Mouse (Mus musculus) frontal cortex, postnatal 14 days (tissue): ENCODE measurements at regions not wholly inside any gene's neighbourhood (a gene's known extent, or its start where the extent isn't known, plus 50 kb on each side); places are given as distances from the start of the nearest gene placed in this dataset.
A peak's percentile ranks its signal among the peaks of the same experiment; 100 is the strongest.

Source experiments
- DNase-seq, 2 experiments: peaks; one replicate each; pipeline ENCODE4 v3.0.0; 2022; ENCODE audit warnings: low spot score in 2 of 2

DNA sequence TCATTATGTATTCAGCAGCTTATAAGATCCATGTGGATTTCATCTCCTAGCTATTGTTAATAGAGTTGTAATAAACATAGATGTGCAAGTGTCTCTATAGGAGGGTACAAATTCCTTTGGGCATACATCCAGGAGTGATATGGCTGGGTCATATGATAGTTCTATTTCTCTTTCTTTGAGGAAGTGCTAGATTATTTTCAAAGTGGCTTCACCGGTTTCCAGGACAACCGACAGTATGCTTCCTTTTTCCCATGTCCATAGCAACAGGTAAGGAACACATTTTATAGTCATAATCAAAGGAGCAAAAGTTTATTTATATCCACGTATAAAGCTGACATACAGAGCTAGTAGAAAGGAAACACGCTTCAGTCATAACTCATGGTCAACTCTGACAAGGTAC lies 710.2 kb upstream of the Tenm4 start:
- DNase-seq = no peak

DNA sequence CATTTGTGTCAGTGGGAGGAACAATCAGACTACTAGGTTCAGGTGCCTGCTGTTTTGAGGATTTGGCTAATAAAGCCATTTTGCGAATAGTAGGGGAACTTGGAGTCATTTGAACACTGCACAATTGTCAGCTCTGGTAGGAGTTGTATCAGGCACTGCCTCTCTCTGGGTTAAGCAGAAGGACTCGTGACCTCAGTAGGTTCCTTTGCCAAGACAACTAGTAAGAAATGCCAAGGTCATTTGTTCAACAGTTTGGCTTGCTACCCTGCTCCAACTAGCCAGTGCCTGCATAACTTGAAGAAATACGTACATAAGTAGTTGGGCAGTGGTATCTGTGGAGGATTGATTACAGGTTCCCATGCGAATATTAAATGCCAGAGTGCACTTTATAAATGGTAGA lies 705.5 kb upstream of the Tenm4 start:
- DNase-seq = no peak

DNA sequence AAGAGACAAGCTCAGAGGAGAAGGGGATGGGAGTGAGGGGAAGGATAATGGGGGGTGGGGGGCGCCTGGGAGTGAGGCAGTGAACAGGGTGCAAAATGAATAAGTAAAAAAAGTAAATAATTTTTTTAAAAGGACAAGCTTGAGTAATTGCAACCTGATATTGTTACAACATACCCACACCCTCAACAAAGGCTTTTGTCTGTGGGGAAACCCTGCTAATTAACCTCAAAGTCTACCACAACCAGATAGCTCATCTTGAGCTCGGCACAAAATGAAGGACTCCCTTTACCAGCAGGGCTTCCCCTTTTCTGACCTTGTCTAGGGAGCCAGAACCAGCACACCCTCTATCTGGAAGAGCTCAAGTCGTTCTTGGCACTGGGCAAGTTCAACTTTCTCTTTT lies 704.0 kb upstream of the Tenm4 start:
- DNase-seq = no peak

DNA sequence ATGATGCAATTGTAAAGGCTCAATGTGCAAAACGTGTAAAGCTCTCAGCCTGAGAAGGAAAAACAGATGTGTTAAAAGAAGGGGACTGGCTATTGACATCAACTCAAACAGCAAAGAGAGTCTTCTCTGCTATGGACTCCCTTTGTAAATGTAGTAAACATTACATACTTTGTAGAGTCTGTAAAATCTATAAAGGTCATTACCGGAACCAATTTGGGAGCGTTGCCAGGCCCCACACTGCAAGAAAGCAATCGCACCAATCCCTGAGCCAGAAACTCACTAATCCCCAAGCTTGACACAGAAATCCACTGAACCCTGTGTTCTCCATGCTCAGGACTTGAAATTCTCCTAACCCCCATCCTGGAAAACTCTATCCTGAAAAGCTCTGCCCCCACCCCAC lies 697.2 kb upstream of the Tenm4 start:
- no peak for DNase-seq

DNA sequence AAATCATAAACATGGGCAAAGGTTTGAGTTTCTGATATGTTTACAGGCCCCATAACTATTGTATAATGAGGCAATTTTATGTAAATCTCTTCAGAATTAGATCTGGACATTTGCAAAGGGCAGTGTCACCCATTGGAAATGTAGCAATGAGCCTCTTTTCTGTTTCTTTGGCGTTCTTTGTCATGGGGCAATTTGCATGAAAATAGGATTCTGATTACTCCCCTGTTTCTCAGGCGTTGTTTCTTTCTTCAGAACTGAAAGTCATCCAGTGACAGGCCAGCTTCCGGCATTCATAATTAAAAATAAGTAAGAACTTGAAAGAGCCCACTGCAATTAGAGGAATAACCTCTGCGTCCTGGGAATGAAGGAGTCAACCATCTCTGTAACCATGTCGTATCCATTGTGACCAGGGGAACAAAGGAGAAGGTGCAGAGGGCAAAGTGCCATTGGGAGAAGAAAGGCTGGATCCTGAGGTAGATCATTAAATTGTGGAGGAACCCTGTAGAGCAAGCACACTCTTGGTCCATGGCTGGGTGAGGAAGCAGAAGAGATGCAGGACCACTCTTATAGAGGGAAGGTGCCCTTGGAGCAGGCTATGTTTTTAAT lies 690.8 kb upstream of the Tenm4 start:
- DNase-seq = no peak

DNA sequence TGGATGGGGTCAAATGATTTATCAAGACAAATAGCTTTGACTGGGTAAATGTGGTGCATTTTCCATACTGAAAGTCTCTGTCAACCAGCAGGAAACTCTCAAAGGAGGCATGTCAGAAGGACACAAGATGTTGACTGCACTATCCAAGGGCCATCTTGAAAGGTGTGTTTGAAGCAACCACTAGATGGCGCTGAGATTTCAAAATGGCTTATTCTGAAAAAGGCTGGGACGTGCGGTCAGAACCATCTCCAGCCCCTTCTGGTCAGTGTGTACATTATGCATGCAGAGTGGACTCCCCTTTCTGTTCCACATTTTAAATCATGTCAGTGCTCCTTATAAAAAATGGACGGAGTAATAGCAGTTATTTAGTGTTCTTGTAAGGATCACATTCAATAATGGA lies 681.4 kb upstream of the Tenm4 start:
- peak in 1 of 2 experiments; percentile 8 for DNase-seq

DNA sequence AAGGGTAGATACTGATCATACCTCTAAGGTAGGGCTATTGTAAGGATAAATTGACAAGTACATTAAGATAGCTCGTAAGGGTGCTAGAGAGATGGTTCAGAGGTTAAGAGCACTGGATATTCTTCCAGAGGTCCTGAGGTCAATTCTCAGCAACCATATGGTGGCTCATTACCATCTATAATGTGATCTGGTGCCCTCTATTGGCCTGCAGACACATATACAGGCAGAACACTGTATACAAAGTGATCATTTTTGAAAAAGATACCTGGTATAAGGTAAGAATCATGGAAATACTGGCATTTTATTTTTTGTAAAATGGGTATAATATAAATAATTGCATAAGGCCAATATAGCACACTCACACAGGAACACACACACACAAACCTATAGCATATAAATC lies 676.3 kb upstream of the Tenm4 start:
- DNase-seq = no peak

DNA sequence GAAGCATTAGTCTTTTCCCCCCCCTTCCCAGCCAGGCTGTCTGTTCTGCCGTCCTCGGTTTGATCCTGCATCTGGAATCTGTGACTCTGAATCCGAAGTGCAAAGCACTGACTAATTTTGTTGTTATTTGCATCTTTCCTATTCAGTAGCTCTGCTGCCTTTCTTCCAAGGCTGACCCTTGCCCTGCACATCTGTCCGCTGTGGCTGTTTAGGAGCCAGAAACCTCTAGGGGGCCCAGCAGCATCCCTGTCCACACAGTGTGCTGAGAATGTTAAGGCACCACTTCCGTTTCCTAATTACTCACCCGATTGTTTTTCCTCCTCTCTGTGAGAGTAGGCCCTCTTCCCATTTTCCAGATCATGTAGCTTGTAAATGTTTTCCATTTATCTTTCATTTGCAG lies 668.1 kb upstream of the Tenm4 start:
- DNase-seq = no peak

DNA sequence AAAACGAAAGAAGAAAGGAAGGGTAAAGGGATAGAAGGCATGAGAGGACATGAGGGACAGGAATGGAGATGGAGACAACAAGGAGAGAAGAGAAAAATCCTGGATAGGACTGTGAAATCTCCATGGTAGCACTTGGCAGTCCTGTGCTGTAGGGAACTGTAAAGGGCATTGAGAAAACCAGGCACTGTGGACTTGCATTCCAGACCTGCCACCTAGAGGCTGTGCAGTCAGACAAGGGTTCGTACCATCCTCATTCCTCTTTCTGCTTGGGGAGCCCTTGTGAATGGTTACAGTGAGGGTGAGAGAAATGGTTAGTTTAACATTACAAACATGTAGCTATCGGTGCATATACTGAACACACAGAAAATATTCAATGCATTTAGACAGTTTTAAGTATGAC lies 623.8 kb upstream of the Tenm4 start:
- no peak for DNase-seq

DNA sequence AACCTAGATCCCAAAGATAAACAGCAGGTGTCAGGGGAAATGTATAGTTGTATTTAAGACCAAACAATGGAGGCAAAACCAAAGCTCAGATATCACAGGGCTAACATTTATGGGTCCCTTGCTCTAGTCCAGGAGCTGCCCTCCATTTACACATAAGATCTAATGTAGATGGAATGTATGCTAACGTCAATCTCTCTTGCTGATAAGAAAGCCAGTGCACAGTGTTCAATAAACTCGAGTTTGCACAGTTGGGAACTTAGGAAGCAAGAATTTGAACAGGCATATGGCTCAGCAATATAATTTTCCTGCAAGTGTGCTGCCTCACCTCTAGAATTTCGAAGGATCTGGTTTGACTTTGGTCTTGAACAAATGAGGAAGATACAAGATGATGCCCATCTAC lies 620.9 kb upstream of the Tenm4 start:
- no peak for DNase-seq

DNA sequence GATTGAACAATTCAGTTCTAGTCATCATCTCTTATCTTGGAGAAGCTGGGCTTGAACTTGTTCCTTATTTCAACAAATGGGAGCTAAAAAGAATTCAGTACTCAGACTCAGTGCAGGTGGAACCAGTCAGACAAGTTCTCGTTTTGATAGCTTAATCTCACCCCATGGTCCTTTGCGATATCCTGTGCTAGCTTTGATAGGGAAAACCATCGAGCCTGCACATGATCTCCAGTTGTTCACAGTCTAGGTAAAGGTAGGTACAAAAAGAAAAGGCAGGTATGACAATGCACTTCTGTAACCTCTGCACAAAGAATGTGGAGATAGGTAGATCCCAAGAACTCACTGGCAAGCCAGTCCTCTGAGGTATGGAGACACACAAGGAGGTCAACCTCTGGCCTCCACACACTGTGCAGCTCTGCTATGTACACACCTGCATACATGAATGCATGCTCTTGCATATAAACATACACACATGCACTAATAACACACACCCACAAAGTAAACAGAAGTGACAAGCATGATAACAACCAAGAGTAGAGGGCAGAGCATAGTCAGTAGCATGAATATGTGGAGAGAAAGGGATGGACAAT lies 619.2 kb upstream of the Tenm4 start:
- no peak for DNase-seq

DNA sequence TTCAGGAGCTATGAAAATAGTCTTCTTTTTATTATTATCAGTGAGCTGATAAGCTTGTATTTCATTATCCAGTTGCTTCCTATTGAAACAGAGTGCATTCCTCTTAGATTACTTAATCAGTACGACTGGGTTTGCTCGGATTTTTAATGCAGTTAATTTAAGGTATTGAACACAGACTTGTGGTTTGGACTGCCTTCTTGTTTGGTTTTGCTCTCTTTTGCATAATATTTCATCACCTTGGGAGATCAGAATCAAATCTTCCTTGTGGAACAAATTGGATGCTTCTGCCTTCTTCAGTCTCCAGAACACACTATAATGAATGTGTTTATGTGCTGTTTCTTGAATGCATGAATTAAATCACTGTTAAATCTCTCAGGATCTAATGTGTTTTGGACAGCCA lies 612.5 kb upstream of the Tenm4 start:
- DNase-seq = no peak

DNA sequence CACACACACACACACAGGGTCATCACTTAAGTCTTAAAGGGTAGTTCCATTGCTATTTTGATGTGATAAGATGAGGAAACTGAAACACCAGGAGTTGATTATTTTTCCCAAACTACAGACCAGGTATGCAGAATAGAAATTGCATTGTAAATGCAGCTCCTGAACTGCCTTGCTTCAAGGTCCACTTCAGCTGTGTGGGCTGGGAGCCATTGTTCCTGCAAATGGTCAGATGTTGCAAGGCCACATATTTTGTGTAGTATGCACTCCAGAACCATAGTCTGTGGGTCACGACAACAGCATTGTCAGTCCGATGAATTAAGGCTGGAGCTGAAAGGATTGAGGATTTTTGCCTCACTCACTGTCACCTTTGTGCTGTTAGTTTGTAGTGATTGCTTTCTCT lies 592.4 kb upstream of the Tenm4 start:
- no peak for DNase-seq

DNA sequence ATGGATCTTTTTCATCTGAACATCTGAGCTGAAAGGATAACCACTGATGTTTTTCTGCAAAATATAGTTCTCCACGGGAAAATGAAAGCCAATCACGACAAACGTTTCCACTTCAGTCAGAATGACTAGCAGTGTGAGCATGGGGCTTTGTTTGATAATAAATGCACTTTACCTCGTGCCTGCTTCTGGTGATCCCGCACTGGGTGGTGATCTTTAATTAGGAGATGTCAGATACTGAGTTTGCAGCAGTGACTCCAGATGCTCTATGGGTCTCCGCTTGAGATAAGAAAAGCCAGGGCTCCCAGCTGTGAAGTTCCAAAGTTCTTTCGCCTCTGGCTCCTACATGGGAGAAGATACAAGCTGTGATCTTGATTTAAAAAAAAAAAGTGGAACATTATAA lies 589.7 kb upstream of the Tenm4 start:
- no peak for DNase-seq

DNA sequence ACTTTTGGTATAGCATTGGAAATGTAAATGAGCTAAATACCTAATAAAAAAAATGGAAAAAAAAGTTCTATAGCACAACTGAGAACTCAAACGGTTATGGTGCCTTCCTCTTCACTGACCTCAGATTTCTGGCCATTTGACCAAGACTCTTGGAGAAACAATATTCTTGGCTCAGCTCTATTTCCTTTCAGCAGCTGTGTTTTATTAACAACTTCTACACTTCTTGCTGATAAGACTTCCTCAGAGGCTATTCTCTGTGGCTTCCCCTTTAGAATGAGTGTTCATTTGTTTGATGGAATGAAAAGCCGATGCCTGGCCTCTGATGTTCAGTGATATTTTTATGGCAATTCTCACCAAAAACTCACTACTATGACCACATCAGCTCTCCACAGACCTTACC lies 572.7 kb upstream of the Tenm4 start:
- no peak for DNase-seq

DNA sequence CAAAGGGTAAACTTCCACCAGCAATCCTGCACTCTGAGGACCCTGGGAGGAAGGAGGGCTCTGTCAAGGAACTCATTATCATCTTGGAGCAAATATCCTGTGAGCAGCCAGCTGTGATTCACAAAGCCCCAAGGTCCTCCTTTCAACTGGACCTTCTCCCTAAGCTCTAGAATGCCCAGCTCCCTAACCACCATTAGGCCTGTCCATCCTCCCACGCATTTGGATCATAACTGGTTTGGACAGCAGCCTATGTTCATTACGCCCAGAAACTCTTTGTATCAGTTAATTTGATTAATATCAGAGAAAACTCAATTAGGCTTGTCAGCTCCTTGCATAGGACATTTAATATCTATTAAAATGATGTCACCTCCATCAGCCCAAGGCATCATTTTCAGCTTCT lies 557.3 kb upstream of the Tenm4 start:
- no peak for DNase-seq

DNA sequence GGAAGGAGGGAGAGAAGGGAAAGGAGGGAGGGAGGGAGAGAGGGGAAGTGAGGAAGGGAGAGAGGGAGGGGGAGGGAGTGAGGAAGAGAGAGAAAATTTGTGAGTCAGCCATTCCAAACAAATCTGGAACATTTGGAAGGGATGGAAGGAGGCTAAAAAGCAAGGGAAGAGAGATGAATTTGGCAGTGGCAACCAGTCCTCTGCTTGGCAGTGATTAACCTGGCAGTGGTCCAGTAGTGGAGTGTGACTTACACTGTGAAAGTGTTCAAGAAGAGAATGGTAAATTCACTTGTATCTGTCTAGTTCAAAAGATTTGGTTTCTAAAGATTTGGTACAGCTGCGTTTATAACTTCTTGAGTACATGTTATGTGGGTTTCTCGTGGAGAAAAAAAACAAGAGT lies 553.7 kb upstream of the Tenm4 start:
- DNase-seq = peak; percentile 11 to 26

DNA sequence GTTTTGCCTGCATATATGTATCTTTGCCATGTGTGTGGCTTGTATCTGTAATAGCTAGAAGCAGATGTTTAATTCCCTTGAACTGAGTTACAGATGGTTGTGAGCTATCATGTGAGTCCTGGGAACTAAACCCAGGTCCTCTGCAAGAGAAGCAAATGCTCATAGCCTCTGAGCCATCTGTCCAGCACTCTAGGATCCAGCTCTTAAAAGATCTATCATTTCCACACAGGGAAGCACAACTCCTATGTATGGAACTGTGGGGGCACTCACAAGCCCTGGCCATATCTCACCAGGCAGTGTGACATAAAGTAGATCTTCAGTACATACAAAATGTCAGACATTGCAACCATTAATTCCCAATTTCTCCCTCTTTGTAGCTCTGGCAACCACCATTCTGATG lies 552.9 kb upstream of the Tenm4 start:
- DNase-seq = no peak

DNA sequence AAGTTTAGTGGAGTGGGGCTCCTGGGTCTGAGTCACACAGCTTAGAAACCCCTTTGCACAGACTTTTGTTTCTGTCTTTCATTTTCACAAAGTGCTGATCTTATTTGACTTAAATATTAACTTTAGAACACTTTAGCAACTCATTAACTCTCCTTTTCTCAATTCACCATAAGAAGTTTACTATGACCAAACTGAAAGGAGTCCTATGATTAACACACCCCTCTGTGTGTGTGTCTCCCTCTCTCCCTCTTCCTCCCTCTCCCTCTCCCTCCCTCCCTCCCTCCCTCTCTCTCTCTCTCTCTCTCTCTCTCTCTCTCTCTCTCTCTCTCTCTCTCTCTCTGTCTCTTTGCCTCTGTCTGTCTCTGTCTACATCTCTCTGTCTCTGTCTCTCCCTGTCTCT lies 551.0 kb upstream of the Tenm4 start:
- no peak for DNase-seq

DNA sequence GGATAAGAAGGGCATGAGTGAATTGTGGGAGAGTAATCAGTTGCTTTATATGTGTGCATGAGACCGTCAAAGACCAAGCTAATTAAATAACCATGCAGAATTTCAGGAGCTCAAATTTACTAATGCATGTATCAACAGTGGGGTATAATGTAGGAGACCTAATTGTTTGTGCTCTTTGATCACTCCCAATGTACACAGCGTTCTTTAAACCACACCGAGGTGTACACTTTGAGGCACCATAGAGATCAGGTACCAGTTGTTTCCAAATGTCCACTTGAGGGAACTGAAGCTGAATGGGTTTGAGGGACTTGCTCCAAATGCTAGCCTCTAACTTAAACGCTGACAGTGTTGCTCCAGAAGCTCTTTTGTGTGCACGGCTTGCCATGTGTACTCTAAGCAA lies 530.4 kb upstream of the Tenm4 start:
- no peak for DNase-seq

DNA sequence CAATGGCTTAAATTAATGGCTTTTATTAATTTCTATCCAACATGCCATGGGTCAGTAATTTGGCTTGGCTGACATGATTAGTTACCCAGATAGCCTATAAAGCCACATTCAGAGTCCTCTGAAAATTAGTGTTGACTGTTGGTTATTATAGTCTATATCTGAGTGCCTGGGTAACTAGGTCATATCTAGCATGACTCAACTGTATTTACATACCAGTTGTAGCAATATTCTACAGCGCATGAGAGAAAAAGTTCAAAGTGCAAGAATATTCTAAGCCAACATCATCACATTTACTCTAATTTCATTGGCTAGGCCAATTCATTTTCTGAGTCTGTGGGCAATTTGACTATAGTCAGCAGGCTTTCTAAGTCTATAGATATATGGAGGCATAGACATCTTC lies 496.7 kb upstream of the Tenm4 start:
- DNase-seq = no peak

DNA sequence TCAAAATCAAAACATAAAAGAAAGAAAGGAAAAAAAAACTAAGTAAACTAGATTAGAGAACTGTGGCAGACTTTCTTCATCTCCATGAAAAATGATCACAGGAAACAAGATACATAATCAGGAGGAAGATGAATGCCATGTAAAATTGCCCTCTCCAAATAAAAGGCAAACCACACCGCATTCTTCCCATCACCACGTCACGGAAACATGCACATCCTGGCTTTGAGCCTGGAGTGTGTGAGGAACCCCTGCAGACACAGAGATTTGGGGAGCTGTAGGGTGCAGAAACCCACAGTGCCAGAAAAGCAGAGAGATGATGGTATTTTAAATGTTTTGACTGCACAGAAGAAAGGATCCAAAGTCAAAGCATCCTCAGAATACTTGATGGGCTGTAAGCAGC lies 488.5 kb upstream of the Tenm4 start:
- DNase-seq = no peak

DNA sequence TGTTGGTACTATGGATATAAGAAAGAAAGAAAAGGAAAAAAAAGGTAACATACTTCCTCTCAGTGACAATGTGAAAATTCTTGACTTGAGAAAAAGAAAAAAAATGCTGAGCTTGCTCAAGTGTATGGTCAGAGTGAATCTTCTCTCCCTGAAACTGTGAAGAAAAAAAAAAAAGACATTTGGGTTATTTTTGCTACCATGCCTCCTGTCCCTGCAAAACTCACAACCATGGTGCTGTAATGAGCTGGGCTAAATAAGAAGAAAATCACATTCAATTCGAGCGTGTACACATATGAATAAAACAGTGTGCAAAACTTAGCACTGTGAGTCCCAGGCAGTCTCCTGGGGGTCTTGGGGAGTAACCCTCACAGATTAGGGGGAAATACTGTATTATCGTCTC lies 483.3 kb upstream of the Tenm4 start:
- no peak for DNase-seq
